30 mouse cellular contexts compared by ENCODE assay signal in the genomic region with DNA sequence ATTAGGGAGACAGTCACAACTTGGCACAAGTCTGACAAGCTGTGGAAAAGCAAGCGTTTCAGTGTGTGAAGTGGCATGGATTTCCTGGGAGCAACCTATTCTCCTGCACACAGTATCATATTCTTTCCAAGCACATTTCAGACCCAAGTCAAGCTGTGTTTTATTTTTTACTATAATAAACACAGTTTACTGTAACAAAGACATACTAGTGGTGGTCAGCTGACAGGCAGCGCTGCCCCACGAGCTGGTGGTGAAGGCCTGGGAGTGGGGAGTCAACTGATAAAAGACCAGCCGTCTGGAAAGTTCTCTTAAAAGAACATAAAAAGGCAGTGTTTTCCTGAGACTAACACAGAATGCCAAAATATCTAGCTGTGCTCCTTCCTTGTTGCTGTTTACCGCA. TPM values are rescaled to one million over a fixed set of nuclear protein-coding genes. Genes with fewer than 3 reads are reported as not detected.
"Had no signal": no experiment of that assay in that cellular context is flagged by ENCODE, and none has a peak within 500 bp of the region (broad histone marks: within the 10 kb centered on the region; RNA-seq: fewer than 3 reads in every experiment).

No protein-coding gene starts in this region.

- H3K4me3 ChIP-seq: liver, embryonic 13.5 days; midbrain, embryonic 12.5 days; midbrain, embryonic 15.5 days; myocyte; neural tube, embryonic 13.5 days had no signal

- H3K4me1 ChIP-seq: liver, embryonic 13.5 days; midbrain, embryonic 12.5 days; midbrain, embryonic 15.5 days; neural tube, embryonic 13.5 days had no signal

- H3K27me3 ChIP-seq: liver, embryonic 13.5 days; neural tube, embryonic 13.5 days had no signal

- H3K9me3 ChIP-seq: liver, embryonic 13.5 days; midbrain, embryonic 12.5 days; midbrain, embryonic 15.5 days; neural tube, embryonic 13.5 days had no signal

- H3K4me2 ChIP-seq: liver, embryonic 13.5 days; midbrain, embryonic 12.5 days; midbrain, embryonic 15.5 days; neural tube, embryonic 13.5 days had no signal

- H3K9ac ChIP-seq: liver, embryonic 13.5 days; midbrain, embryonic 12.5 days; midbrain, embryonic 15.5 days; neural tube, embryonic 13.5 days had no signal

- H3K36me3 ChIP-seq: liver, embryonic 13.5 days; midbrain, embryonic 12.5 days; midbrain, embryonic 15.5 days; neural tube, embryonic 13.5 days had no signal

- DNase-seq: kidney, adult 9 months; kidney, postnatal 14 days; kidney, postnatal 4 days; liver, embryonic 13.5 days; lung, adult 2 months; lung, postnatal 14 days; lung, postnatal 4 days; thymus, adult 18-20 months; thymus, postnatal 36 days had no signal

- H3K27ac ChIP-seq: liver, embryonic 13.5 days; midbrain, embryonic 12.5 days; midbrain, embryonic 15.5 days; neural tube, embryonic 13.5 days had no signal

- ATAC-seq: midbrain, embryonic 15.5 days had no signal

RNA-seq across cellular contexts. Expression of gene 4921504E06Rik, which starts 42.7 kb away (rescaled TPM):
- total RNA-seq: layer of hippocampus, adult 18-20 months; layer of hippocampus, postnatal 14 days; left cerebral cortex, adult 8-10 months; left cerebral cortex, postnatal 25 days; liver, adult 2 months; megakaryocyte progenitor cell, adult 5-6 weeks; megakaryocyte-erythroid progenitor cell, adult 5-6 weeks; monocyte, adult 5-6 weeks had no signal
- polyA plus RNA-seq: kidney, embryonic 16.5 days; limb, embryonic 11.5 days; limb, embryonic 14.5 days; liver, adult 2 months; liver, embryonic 13.5 days; liver, embryonic 16.5 days; lung, adult 2 months; lung, embryonic 16.5 days; midbrain, embryonic 12.5 days; midbrain, embryonic 15.5 days; myocyte; neural tube, embryonic 13.5 days; small intestine, adult 2 months; spleen, adult 2 months; stomach, embryonic 16.5 days; urinary bladder, adult 2 months had no signal
